Mouse (Mus musculus): ENCODE results near the gene Slc12a3. TPM values are rescaled to one million over a fixed set of nuclear protein-coding genes. Genes with fewer than 3 reads are reported as not detected.
A peak's percentile ranks its signal among the peaks of the same experiment; 100 is the strongest.
"Not testable (repeated sequence)": the region's sequence is repeated elsewhere in the genome, so short reads cannot be mapped to it uniquely, and the experiment has no call there.

Slc12a3 gene
- polyA plus RNA-seq, 1 experiment from 2014 or later = not detected

GRCm38 (mm10) chr8:94392147-94392546 lies 63.1 kb downstream of the Slc12a3 start:
- Histone ChIP-seq H3K9ac (ENCODE audit: low read depth, low read length) (no peak overlapping the region), H3K36me3 (ENCODE audit: control insufficient read depth, insufficient read depth, low read length) (peaks cover 52% of the 10 kb centered on the region), H3K4me2 (no peak overlapping the region), H3K4me3 (ENCODE audit: low read depth, low read length) (no peak overlapping the region), H3K27me3 (replicated peaks; ENCODE audit: control insufficient read depth, insufficient read depth, low read length) (no peaks in the 10 kb centered on the region), H3K9me3 (ENCODE audit: control insufficient read depth, low read length) (no peaks in the 10 kb centered on the region), H3K4me1 (replicated peaks; ENCODE audit: control insufficient read depth, insufficient read depth, low read length) (peaks cover 5% of the 10 kb centered on the region), H3K27ac (ENCODE audit: low read depth, low read length) (no peak overlapping the region)
- 79% methylated on average over 12 of the region's 12 CpGs for WGBS
- DNase-seq (ENCODE audit: low spot score) (no peak), ATAC-seq (replicated peaks; ENCODE audit: low FRiP score) (no peak)

GRCm38 (mm10) chr8:94392648-94393047 lies 63.6 kb downstream of the Slc12a3 start:
- peaks cover 5% of the 10 kb centered on the region for H3K4me1 ChIP-seq (replicated peaks; ENCODE audit: control insufficient read depth, insufficient read depth, low read length)
- peaks cover 52% of the 10 kb centered on the region for H3K36me3 ChIP-seq (ENCODE audit: control insufficient read depth, insufficient read depth, low read length)
- no peak overlapping the region for H3K27ac ChIP-seq (ENCODE audit: low read depth, low read length)
- no peak for ATAC-seq (replicated peaks; ENCODE audit: low FRiP score)
- 56% methylated on average over 6 of the region's 6 CpGs for WGBS
- H3K4me3 ChIP-seq (ENCODE audit: low read depth, low read length) = no peak overlapping the region
- no peak overlapping the region for H3K9ac ChIP-seq (ENCODE audit: low read depth, low read length)
- H3K9me3 ChIP-seq (ENCODE audit: control insufficient read depth, low read length) = no peaks in the 10 kb centered on the region
- DNase-seq (ENCODE audit: low spot score) = no peak
- H3K27me3 ChIP-seq (replicated peaks; ENCODE audit: control insufficient read depth, insufficient read depth, low read length) = no peaks in the 10 kb centered on the region
- no peak overlapping the region for H3K4me2 ChIP-seq

GRCm38 (mm10) chr8:94395851-94396540 lies 67.0 kb downstream of the Slc12a3 start:
- WGBS = 80% methylated on average over 6 of the region's 6 CpGs
- DNase-seq (ENCODE audit: low spot score) (no peak), ATAC-seq (replicated peaks; ENCODE audit: low FRiP score) (no peak)
- no peaks in the 10 kb centered on the region; the same call in 1 of the 2 replicates for H3K4me1 ChIP-seq (replicated peaks; ENCODE audit: control insufficient read depth, insufficient read depth, low read length)
- H3K9me3 ChIP-seq (ENCODE audit: control insufficient read depth, low read length) = no peaks in the 10 kb centered on the region
- H3K4me3 ChIP-seq (ENCODE audit: low read depth, low read length) = no peak overlapping the region
- no peak overlapping the region for H3K9ac ChIP-seq (ENCODE audit: low read depth, low read length)
- H3K36me3 ChIP-seq (ENCODE audit: control insufficient read depth, insufficient read depth, low read length) = peaks cover 34% of the 10 kb centered on the region
- no peak overlapping the region for H3K4me2 ChIP-seq
- H3K27me3 ChIP-seq (replicated peaks; ENCODE audit: control insufficient read depth, insufficient read depth, low read length) = no peaks in the 10 kb centered on the region
- no peak overlapping the region for H3K27ac ChIP-seq (ENCODE audit: low read depth, low read length)

GRCm38 (mm10) chr8:94396964-94397657 lies 68.1 kb downstream of the Slc12a3 start:
- Histone ChIP-seq H3K4me2 (no peak overlapping the region), H3K4me3 (ENCODE audit: low read depth, low read length) (no peak overlapping the region), H3K9me3 (ENCODE audit: control insufficient read depth, low read length) (no peaks in the 10 kb centered on the region), H3K36me3 (ENCODE audit: control insufficient read depth, insufficient read depth, low read length) (peaks cover 23% of the 10 kb centered on the region), H3K27ac (ENCODE audit: low read depth, low read length) (no peak overlapping the region), H3K9ac (ENCODE audit: low read depth, low read length) (no peak overlapping the region), H3K4me1 (replicated peaks; ENCODE audit: control insufficient read depth, insufficient read depth, low read length) (no peaks in the 10 kb centered on the region; the same call in 1 of the 2 replicates), H3K27me3 (replicated peaks; ENCODE audit: control insufficient read depth, insufficient read depth, low read length) (no peaks in the 10 kb centered on the region)
- 63% methylated on average over 11 of the region's 11 CpGs for whole genome bisulfite sequencing
- peak; percentile 48 for ATAC-seq (replicated peaks; ENCODE audit: low FRiP score)
- no peak for DNase-seq (ENCODE audit: low spot score)

GRCm38 (mm10) chr8:94398587-94398986 lies 69.6 kb downstream of the Slc12a3 start:
- WGBS = 77% methylated on average over 6 of the region's 6 CpGs
- ATAC-seq (replicated peaks; ENCODE audit: low FRiP score) (no peak), DNase-seq (ENCODE audit: low spot score) (no peak)
- no peaks in the 10 kb centered on the region for H3K27me3 ChIP-seq (replicated peaks; ENCODE audit: control insufficient read depth, insufficient read depth, low read length)
- no peak overlapping the region for H3K9ac ChIP-seq (ENCODE audit: low read depth, low read length)
- no peak overlapping the region for H3K4me3 ChIP-seq (ENCODE audit: low read depth, low read length)
- no peaks in the 10 kb centered on the region for H3K9me3 ChIP-seq (ENCODE audit: control insufficient read depth, low read length)
- no peaks in the 10 kb centered on the region for H3K4me1 ChIP-seq (replicated peaks; ENCODE audit: control insufficient read depth, insufficient read depth, low read length)
- H3K27ac ChIP-seq (ENCODE audit: low read depth, low read length) = no peak overlapping the region
- H3K4me2 ChIP-seq = no peak overlapping the region
- H3K36me3 ChIP-seq (ENCODE audit: control insufficient read depth, insufficient read depth, low read length) = peaks cover 15% of the 10 kb centered on the region; the same call in 1 of the 2 replicates

GRCm38 (mm10) chr8:94399361-94399953 lies 70.5 kb downstream of the Slc12a3 start:
- H3K9ac ChIP-seq (ENCODE audit: low read depth, low read length) = no peak overlapping the region
- no peak overlapping the region for H3K4me3 ChIP-seq (ENCODE audit: low read depth, low read length)
- no peaks in the 10 kb centered on the region for H3K9me3 ChIP-seq (ENCODE audit: control insufficient read depth, low read length)
- H3K4me2 ChIP-seq = no peak overlapping the region
- DNase-seq (ENCODE audit: low spot score) (no peak), ATAC-seq (replicated peaks; ENCODE audit: low FRiP score) (no peak)
- no peaks in the 10 kb centered on the region for H3K4me1 ChIP-seq (replicated peaks; ENCODE audit: control insufficient read depth, insufficient read depth, low read length)
- no peak overlapping the region for H3K27ac ChIP-seq (ENCODE audit: low read depth, low read length)
- peaks cover 10% of the 10 kb centered on the region; the same call in 1 of the 2 replicates for H3K36me3 ChIP-seq (ENCODE audit: control insufficient read depth, insufficient read depth, low read length)
- WGBS = 66% methylated on average over 3 of the region's 3 CpGs
- H3K27me3 ChIP-seq (replicated peaks; ENCODE audit: control insufficient read depth, insufficient read depth, low read length) = no peaks in the 10 kb centered on the region

GRCm38 (mm10) chr8:94399957-94400356 lies 71.0 kb downstream of the Slc12a3 start:
- H3K9ac ChIP-seq (ENCODE audit: low read depth, low read length); H3K4me3 ChIP-seq (ENCODE audit: low read depth, low read length); H3K4me2 ChIP-seq; DNase-seq (ENCODE audit: low spot score); H3K27me3 ChIP-seq (replicated peaks; ENCODE audit: control insufficient read depth, insufficient read depth, low read length); ATAC-seq (replicated peaks; ENCODE audit: low FRiP score); H3K27ac ChIP-seq (ENCODE audit: low read depth, low read length); H3K36me3 ChIP-seq (ENCODE audit: control insufficient read depth, insufficient read depth, low read length); H3K9me3 ChIP-seq (ENCODE audit: control insufficient read depth, low read length); H3K4me1 ChIP-seq (replicated peaks; ENCODE audit: control insufficient read depth, insufficient read depth, low read length): not testable (repeated sequence)
- WGBS = 67% methylated on average over 2 of the region's 2 CpGs

GRCm38 (mm10) chr8:94408443-94409080 lies 79.6 kb downstream of the Slc12a3 start:
- WGBS = 20% methylated on average over 8 of the region's 8 CpGs
- H3K27ac ChIP-seq (ENCODE audit: low read depth, low read length) = no peak overlapping the region
- peak; percentile 80 for ATAC-seq (replicated peaks; ENCODE audit: low FRiP score)

More at GRCm38 (mm10) chr8:94408443-94409080, 79.6 kb downstream of the Slc12a3 start:
- Histone ChIP-seq H3K27me3 (replicated peaks; ENCODE audit: control insufficient read depth, insufficient read depth, low read length) (no peaks in the 10 kb centered on the region), H3K4me2 (peak overlapping the region; percentile 23), H3K9ac (ENCODE audit: low read depth, low read length) (no peak overlapping the region), H3K4me1 (replicated peaks; ENCODE audit: control insufficient read depth, insufficient read depth, low read length) (peaks cover 11% of the 10 kb centered on the region), H3K36me3 (ENCODE audit: control insufficient read depth, insufficient read depth, low read length) (no peaks in the 10 kb centered on the region), H3K9me3 (ENCODE audit: control insufficient read depth, low read length) (no peaks in the 10 kb centered on the region), H3K4me3 (ENCODE audit: low read depth, low read length) (no peak overlapping the region)
- no peak for DNase-seq (ENCODE audit: low spot score)
